Mouse (Mus musculus): ENCODE results near the gene Nosip.

GRCm38 (mm10) chr7:45106441-45106840 is 44.2 kb downstream of the Nosip start:
- no peak for TF ChIP-seq CTCF (conservative IDR thresholded peaks at IDR 0.05; ENCODE audit: insufficient read depth, insufficient read length, low read depth, low read length)
- TF ChIP-seq POLR2A (IDR thresholded peaks at IDR 0.05; ENCODE audit: low read depth, low read length): no peak
